Mouse (Mus musculus) left cerebral cortex, adult 18-20 months (tissue): ENCODE measurements at regions not wholly inside any gene's neighbourhood (a gene's known extent, or its start where the extent isn't known, plus 50 kb on each side); places are given as distances from the start of the nearest gene placed in this dataset.

ENCODE experiments used
- DNase-seq, 2 experiments: peaks; one replicate each; pipeline ENCODE4 v3.0.0; 2021 to 2022; ENCODE audit warnings: low spot score in 2 of 2, mixed read lengths in 1 of 2

- DNase-seq = no peak
These were observed 182.3 kb downstream of the Irs2 start for GRCm38 (mm10) chr8:10825981-10826380.

DNA sequence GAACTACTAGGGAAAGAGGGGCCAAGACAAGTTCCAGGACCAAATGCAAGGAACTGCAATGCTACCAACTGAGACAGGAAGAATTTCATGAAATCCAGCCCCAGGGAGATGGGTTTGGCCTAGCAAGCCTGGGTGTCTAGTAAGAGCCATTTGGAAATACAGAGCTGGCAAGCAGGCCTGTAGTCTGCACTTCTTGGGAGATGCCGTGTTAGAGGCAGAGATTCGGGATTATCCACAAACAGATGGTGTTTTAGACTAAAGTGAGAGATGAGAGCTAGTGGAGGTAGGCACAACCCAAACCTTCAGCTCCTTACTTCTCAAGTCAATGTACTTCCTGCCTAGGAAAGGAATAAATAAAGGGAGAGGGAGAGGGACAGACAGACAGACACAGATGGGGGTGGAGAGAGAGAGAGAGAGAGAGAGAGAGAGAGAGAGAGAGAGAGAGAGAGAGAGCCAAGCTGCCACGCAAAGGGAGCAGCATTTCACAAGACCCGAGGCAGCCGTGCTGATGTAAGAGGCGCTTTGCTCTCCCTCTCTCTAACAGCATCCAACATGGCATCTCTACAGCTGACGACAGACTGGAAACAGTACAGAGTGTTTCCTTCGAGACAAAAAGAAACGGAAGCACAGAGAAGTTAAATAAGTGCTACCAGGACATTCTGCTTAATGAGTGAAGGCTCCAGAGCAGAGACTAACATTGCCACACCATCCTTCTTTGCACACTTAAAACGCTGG lies 182.9 kb downstream of the Irs2 start:
- DNase-seq = peak; percentile 10 to 14

GRCm38 (mm10) chr8:10821901-10822300 lies 186.4 kb downstream of the Irs2 start:
- DNase-seq = no peak

- no peak for DNase-seq
These were observed 193.8 kb downstream of the Irs2 start for GRCm38 (mm10) chr8:10814499-10814898.

- peak; percentile 57 to 60 for DNase-seq
These were observed 196.1 kb downstream of the Irs2 start for GRCm38 (mm10) chr8:10812060-10812670.

DNA sequence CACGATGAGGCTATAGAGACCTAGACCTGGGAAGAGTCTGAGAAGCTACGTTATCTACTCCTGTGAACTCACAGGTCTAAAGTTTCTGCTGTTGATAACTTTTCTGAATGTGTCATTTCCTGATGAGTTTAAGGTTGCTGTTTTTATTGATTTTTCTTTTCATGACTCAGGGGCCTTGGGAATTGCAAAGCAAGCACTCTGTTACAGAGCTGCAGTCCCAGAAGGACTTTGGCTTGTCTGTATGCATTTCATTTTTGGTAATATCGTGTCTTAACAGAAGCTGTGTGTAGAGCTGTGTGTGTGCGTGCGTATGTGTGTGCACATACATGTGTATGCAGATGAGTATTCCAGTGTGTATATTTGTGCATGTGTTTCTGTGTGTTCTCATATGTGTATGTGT lies 201.2 kb downstream of the Irs2 start:
- DNase-seq = no peak

DNA sequence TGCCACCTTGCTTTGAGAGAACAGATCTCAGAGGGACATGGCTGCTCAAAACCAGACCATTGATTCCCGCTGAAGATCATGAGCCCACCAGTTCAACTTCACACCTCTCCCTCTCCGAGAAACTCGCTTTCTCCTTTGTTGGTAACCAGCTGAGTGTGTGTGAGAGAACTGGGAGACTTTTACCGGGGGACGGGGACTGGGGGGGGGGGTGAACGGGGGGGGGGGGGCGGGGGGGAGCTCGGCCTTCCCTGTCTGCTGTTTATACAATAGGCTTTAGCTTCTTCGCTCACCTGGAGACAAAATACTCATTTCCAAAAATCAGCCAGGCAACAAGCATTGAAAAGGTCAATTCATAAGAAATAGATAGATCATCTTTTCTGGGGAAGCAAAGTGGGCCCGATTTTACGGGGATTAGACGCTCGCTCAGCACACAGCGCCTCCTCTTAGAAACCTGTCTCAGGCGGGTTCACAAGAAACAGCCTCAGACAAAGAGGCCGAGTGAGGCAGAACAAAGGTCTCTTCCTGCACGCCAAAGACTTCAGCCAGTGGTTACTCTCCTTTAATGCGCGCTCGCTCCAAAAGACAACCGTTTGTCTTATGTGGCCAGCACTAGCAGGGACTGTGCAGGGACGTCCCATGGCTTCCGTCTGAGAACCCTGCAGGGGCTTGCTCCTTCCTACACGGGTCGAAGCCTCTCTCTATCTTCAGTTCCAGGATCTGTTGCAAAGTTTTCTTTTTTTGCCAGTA lies 202.7 kb downstream of the Irs2 start:
- DNase-seq = no peak

DNA sequence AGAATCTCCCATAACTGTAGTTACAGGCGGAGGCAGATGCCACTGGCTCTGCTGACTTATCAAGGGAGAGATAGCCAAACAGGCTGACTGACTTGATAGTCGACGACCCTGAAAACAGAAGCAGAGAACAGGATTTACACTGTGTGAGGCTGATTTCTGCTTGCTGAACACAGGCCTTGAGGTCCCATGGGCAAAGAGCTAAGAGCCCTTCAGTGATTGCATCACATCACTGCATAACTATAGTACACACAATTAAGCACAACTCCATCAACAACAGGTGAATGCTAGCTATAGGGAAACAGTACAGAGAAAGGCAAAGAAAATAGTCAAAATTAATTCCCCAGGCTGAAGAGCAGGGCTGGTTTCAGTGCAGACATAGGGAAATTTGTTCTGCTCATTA lies 203.3 kb downstream of the Irs2 start:
- no peak for DNase-seq

- DNase-seq = no peak
These were observed 206.3 kb downstream of the Irs2 start for GRCm38 (mm10) chr8:10802003-10802402.

DNA sequence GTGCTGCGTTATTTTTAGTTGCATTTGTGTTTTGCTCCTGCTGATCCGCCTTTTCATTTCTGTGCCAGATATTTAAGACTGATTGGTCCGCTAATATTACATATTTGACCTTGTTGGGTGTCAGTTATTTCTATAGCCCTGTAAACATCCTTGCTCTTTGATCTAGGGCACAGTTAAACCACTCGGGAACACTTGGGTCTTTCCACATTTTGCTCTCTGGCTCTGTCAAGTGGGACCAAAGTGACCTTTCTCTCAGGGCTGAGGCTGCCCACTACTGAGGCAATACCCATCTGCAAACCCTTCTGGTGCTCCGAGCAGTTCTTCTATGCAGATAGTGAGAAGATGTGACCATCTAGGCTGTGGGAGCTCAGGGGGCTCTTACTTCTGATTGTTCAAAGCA lies 206.7 kb downstream of the Irs2 start:
- DNase-seq = no peak

DNA sequence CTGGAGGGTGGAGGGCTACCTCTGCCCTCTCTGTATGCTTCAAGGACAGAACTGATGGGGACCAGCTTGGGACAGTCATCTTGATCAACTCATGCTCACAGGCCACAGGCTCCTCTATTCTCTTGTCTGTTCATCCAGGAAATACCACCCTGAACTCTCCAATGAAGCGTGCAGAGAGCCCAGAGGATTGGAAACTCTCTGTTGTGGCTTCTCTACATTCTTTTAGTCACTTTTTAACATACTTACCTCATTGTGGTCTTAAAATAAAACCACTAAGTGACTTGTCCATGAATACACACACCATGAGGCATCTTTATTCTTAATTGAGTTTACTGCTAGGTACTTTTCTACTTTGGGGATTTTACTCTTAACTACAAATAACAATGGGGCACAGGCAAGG lies 209.8 kb downstream of the Irs2 start:
- DNase-seq = no peak

DNA sequence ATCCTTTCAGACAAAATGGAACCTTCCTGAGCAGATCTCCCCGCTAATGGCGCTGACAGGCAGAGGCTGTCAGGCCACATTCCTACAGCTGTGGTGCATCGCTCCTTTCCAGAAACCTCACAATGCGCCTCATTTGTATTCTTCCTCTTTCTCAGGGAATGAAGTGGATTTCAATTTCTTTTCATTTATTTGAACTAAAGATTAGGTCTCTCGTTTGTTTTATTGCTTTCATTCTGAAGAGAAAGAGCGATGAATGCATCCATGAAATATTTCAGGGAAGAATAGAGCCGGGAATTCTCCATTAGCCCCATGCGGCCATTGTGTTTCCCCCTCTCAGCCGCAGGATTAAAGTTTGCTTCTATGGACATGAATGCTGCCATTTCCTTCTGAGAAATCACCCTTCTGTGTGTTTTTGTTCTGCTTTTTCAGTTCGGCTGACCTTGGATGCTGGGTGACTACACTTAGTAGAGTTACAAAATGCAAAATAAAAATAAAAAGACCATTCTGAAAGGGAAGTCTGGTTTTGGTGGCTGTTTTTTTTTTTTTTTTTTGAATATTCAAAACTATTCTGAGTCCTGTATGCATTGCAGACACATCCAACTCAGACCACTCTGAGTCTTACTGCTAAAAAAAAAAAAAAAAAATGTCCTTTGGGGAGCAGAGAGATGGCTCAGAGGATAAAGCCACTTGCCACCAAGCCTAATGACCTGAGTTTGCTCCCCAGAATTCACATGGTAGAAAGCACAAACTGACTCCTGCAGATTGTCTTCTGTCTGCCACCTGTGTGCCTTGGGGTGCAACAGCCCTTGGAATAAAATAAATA lies 213.7 kb downstream of the Irs2 start:
- no peak for DNase-seq

GRCm38 (mm10) chr8:10793670-10794366 lies 214.4 kb downstream of the Irs2 start:
- no peak for DNase-seq

- no peak for DNase-seq
These were observed 219.6 kb downstream of the Irs2 start for GRCm38 (mm10) chr8:10788496-10789200.

- DNase-seq = no peak
These were observed 222.5 kb downstream of the Irs2 start for GRCm38 (mm10) chr8:10785801-10786200.

DNA sequence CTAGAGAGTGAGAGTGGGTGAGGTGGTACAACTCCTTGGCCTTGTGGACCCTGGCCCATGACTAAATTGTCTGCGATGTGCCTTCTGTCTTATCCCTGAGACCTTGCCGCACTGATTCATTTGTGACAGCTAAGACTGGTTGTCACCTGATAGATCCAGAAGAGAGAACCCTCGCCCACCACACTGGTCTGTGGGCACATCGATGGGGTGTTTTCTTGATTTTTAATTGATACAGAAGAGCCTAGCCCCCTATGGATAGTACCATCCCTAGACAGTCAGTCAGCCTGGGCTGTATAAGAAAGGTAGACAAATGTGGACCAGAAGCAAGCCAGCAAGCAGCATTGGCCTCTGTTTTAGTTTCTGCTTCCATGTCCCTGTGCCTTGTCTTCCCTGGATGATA lies 222.9 kb downstream of the Irs2 start:
- DNase-seq = no peak

DNA sequence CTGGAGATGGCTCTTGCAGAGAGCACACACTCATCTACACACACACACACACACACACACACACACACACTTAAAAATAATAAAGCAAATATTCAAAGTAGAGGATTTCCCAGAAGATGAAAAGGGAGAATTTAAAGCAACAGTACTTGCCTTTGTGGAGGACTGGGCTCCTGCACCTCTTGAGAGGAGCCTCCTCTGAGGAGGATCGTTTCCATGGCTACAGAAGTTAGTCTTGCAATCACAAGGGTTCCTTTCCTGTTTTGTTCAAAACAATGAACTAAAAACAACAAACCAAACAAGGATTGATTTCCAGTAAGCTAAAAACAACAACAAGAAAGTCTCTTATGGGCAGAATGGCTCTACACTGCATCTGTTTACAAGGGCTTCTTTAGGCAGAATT lies 223.8 kb downstream of the Irs2 start:
- no peak for DNase-seq

DNA sequence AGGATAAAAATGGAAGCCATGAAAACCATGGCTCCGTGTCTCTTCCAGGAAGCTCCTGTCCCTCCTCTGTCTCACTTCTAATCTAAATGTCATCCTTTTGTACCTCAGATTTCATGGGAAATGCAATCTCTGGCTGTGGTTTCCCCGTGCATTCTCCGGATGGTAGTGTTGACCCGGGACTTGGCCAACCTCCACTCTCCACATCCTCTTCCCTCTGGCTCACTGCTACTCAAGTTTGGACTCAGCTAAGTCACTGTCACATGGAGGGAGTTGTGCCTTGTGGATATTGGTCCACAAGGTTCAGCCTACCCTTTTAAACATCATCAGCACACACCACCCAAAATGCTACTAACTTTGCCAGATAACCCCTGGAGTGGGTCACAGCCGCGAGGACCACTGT lies 226.4 kb downstream of the Irs2 start:
- DNase-seq = no peak

DNA sequence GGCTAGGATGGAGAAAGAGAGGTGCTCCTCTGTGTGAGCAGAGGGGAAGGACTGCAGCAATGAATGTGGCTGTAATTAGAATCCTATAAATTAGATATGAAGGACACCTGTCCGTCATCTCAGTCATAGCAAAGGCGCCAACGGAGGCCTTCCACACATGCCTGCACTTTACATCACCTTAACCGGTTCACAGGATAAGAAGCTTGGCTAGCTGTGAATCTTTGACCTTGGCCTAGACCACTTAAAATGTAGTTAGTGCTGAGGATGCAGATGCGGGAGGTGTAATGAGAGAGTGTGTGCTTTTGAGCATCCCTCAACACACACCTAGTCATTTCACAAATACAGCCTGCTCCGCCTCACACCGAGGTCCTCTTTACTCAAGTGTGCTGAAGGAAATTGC lies 228.6 kb downstream of the Irs2 start:
- DNase-seq = no peak
